Mouse (Mus musculus): Measurements from ENCODE around the gene Ambra1.

The Ambra1 gene

DNA sequence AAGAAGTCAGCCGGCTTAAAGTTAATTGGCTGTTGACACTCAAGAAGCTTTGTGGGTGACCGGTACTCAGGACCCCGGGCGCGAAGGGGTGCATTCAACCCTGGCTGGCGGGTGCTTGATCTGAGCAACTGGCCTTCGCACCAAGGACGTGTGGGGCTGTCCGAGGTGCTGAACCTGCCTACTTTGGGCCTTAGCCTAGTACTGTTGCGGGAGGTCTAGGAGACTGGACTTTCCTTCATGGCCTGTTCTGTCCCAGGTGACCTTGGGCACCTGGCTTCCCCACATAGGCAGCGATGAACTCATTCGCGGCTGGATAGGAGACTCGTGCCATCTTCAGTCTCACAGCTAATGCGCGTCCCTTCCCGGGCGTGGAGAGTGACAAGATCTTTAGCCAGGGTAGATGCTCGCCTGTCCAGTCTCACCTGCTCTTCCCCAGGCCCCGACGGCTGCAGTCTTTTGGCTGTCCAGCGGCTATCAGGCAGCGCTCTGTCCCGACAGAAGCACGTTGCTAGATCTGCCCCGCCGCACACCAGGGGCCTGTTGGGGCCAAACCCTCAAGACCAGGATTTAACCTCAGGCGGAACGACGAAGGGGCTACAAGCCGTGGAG lies 191.4 kb downstream of the Ambra1 start:
- peak; percentile 67 for DNase-seq (ENCODE audit: low spot score)

DNA sequence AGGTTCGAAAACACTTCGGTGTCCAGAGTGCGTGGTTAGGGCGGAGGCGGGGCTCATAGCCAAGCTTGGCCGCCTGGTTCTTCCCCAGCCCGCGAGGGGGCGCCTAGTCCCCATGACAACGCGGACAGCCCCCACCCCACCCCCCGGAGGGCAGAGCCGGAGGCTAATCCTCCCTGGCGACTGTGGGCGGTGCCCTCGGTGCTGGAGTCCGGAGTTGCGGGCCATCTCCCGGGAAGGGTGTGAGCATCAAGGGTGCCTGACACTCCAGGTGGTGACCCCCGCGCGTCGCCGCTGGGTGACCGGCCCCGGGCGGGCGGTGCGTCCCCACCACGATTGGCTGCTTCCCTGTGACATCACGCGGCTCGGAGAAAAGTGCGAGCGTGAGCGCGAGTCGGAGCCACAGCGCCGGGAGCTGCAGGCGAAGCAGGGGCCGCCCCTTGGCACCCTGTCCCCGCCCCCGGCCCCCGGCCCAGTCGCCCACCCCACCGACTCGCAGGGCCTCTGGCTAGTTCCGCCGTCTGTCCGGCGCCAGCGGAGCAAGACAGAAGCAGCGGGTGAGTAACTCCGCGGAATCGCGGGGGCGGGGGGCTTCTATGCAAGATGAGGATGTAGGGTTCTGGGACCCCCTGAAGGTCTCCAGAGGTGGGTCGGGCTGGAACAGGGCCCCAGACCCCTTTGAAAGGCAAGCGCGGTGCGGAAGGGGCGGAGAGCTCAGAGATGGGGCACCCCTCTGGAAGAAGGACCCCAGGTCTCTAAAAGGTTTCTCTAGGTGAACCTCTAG lies 192.0 kb downstream of the Ambra1 start:
- DNase-seq (ENCODE audit: low spot score) = no peak

DNA sequence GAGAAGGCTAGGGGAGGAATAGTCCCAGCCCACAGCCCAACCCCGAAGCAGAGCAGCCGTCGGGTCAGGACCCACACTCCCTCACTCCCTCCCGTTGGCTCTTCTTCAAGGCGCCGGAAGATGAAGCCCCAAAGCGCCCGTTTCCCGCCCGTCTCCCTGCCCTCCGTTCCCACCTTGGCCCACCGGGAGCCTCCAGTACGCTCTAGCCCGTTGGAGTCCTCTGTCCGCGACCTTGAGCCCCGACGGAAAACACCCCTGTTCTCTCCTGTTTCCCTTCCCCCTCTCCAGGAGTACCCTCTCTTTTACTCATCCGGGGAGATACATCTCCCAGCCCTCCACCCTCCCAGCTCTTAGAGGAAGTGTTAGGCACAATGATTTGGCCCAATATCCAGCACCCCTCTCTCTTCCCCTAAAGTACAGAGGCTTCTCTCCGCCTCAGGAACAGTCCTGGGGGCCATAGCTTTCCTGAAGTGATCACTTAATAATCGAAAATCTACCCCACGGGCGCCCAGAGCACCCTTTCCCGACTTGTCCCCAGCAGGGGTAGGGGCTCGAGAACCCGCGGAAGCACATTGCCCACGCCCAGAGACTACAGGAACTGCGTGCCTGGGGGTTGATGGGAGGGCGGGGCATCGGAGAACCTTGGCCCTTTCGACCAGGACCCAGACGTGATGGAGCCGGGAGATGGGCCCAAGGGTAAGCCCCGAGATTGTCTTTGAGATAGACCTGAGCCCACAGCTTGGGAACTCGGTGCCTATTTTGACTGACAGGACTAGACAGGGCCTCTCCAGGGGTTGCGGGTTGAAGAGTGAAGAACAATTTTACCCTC lies 192.9 kb downstream of the Ambra1 start:
- no peak for DNase-seq (ENCODE audit: low spot score)

DNA sequence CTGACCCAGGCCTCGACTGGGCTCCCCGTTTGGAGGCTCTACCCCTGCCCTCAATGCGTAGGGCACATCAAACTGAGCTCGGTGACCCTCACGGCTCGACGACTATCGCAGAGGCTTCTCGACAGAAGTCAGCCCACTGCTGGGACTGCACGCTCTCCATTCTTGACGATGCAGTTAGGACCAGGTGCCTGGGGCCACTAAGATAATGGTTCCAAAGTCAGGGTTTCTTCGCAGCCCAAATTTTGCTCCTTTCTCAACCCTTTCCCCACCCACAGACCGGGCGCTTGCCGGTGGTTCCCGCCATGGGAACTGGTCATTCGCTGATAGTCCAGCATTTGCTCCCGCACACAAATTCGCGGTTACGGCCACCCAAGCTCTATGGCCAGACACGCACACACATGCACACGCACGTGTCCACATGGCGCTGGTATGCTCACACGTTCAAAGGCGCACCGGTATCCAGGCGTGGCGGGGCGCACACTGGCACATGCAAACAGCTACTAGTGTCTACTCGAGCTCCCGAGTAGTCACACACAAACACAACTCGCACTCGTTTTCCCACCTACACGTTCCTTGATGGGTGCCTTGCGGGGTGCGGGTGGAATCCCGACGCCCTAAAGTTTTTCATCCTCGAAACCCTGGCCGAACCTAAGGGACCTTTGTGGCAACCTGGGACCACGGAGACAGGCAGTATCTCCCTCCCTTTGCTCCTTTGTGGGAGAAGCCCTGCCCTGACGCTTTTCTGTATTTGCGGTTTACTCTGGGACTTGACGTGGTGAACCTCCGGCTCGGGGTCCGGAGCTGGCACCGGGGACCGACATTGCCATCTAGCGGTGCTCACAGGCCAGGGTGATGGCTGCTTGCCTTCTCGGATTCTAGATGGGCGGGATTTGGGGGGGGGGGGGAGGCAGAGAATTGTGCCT lies 193.7 kb downstream of the Ambra1 start:
- DNase-seq (ENCODE audit: low spot score) = peak; percentile 71

DNA sequence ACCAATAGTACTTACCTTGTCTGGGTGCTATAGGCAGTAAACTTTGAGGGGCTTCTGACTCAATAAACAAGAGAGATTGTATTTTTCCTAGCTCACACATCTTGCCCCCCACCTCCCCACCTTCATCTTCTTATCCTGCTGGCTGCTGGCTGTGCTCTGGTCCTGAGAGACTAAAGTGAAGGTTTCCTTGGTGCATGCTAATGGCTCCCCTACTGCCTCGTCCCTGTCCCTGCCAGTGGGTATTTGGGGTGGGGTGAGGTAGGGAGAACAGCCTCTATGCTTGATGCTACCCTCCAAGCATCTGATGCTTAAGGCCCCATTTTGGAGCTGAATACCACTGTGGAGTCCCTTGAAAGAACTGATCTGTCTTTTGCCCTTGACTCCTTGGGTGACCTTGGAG lies 194.8 kb downstream of the Ambra1 start:
- DNase-seq (ENCODE audit: low spot score) = no peak

DNA sequence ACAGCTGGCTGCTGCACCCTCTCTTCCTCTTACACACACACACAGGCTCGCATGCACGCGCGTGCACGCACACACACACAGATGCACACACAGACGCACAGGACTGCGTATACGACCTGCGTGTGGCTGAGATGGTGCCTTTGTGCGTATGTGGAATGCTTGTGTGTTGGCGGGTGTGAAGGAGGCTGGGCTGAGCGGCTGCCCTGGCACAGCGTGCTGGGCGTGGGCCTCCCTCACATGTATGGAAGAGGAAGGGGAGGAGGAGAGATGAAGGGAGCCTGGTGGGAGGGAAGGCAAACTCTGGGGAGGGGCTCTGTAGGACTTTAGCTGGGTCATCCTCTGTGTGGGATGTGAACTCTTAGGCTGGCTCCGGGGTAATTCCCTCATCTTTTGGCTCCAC lies 195.5 kb downstream of the Ambra1 start:
- DNase-seq (ENCODE audit: low spot score) = no peak

DNA sequence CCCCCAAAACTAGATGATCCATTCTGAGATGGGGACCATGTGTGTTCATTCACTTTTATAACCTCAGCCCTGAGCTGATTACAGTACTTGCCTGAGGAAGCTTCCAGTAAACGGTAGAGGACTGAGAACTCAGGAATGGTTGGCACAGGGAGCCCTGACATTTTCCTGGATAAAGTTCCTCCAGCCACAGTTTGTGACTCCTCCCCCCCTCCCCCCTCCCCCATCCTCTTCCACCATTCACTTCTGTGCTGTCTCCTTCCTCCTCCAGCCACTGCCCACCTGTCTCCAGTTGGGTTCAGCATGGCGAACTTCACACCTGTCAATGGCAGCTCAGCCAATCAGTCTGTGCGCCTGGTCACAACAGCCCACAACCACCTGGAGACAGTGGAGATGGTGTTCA lies 197.0 kb downstream of the Ambra1 start, which contains the start of gene Chrm4:
Gene Chrm4 (plus strand): TSS at position 301 of the 400 bp plus-strand sequence.
- DNase-seq (ENCODE audit: low spot score) = no peak

DNA sequence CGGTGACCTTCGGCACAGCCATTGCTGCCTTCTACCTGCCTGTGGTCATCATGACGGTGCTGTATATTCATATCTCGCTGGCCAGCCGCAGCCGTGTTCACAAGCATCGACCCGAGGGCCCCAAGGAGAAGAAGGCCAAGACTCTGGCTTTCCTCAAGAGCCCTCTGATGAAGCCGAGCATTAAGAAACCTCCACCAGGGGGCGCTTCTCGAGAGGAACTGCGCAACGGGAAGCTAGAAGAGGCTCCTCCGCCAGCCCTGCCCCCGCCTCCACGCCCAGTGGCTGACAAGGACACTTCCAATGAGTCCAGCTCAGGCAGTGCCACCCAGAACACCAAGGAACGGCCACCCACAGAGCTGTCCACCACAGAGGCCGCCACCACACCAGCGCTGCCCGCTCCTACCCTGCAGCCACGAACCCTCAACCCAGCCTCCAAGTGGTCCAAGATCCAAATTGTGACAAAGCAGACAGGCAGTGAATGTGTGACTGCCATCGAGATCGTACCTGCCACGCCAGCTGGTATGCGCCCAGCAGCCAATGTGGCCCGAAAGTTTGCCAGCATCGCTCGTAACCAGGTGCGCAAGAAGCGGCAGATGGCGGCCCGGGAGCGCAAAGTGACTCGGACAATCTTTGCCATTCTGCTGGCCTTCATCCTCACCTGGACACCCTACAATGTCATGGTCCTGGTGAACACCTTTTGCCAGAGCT lies 198.0 kb downstream of the Ambra1 start:
- peak; percentile 81 for DNase-seq (ENCODE audit: low spot score)

DNA sequence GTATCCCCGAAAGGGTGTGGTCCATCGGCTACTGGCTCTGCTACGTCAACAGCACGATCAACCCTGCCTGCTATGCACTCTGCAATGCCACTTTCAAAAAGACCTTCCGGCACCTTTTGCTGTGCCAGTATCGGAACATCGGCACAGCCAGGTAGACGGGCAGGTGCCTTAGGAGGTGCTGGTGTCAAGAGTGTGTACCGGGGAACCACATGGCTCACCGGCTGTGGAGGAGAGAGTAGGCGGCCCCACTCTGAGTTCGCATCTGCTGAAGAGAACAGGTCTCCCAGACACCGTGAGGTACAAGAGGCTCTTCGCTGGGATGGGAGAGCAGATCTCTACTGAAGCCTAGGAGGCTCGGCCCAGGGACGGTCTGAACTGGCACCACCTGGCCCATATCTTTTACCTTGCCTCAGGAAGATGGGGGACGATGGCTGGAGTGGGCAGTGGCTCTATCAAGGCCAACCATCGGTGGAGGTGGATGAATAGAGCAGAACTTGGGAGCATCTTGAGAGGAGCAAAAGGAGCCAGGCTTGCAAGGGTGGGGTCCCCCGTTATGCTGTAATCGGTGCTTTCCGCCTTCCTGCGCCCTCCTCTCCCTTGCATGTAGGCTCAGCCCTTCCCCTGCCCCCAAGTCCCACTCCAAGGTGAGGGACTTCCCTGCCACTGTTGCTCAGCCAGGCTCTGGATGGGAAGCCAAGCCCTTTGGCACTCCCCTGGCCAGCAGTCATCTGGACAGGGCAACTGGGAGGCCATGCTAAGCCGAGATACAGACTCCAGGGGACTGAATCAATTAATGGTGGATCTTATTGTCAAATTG lies 198.8 kb downstream of the Ambra1 start:
- no peak for DNase-seq (ENCODE audit: low spot score)

DNA sequence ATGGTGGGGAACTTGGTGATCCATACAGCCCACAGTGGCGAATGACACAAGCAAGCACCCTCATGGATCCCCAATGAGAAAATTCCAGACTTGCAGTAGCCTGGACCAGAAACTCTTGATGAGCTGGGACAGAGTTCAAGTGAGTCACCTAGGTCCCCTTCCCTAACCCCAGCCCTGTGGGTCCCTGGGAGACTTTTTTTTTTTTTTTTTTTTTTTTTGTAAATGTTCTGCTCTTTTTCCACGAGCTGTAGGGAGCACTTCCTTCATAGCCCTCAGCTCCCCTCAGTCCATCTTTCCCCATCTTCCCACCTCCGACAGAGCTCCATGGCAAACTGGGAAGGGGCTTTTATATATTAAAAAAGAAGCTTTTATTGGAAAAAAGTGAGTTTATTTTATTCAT lies 199.5 kb downstream of the Ambra1 start:
- DNase-seq (ENCODE audit: low spot score) = no peak

DNA sequence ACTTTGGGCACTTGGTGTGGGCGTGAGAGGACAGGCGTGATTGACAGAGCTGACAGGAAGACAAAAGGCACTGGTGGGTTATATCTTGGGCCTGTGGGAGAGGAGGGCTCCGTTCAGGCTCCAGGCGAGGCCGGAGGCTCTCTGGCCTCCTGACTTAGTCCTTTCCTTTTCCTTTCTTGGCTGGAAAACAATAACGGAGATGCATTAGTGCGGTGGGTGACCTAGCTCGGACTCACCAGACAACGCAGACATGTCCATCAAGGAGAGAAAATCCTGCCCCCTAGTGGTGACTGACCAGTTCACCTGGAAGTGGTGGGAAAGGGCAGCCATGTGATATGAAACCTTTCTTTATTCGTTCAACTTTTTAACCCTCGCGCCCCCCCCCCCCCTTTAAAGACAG lies 200.0 kb downstream of the Ambra1 start:
- peak; percentile 67 for DNase-seq (ENCODE audit: low spot score)

DNA sequence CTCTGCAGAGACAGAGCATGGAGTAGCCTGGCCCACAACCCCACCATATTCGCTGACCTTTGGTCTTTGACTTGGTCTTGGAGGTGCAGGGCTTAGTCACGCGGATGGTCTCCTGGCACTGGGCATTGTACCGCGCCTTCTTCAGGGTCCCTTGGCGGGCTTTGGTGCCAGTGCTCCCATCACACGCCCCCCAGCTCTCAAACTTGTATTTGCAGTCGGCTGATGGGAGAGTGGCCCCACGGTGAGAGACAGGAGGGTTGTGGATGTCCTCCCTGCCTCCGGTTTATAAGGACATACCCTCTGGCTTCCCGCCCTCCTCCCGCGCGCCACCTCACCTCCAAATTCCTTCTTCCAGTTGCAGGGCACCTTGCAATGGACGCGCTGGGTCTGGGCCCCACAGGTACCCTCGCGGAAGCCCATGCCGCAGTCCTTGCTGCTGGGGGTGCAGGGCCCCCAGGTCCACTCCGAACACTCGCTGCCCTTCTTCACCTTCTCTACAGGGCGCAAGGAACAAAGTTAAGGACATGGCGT lies 200.9 kb downstream of the Ambra1 start:
- no peak for DNase-seq (ENCODE audit: low spot score)

DNA sequence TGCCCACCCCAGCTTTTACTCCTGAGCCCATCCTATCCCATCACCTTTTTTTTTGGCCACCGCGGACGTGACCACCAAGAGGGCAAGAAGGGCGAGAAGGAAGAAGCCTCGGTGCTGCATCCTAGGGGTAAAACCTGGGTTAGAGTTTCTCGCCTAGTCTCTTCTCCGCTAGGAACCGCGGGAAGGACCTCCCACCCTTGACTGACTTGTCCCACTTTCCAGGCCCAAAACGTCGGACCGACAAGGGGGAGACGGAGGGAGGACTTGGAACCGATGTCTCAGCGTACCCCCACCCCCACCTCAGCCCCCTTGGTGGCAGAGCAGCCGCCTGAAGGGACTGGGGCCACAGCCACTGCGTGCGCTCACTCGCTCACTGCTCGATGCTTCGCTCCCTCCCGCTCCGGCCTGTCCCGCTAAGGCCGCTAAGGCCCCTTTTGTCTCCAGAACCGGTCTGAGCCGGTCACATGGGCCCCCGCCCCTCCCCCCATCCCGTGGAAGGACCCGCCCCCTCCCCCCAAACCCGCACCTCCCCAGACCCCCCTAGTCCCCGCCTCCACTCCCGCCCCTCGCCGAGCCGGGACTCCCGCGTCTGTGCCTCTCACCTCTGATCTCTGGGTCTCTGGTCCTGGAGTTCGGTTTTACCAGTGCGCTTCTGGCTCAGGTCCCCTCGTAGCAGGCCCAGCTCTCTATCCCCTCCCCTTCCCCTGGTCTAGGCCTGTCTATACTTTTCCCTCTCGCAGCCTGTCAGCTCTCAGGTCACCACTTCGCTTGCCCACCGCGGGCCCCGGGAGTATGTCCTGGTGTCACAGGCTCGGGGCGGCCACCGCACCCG lies 201.6 kb downstream of the Ambra1 start:
- DNase-seq (ENCODE audit: low spot score) = no peak

DNA sequence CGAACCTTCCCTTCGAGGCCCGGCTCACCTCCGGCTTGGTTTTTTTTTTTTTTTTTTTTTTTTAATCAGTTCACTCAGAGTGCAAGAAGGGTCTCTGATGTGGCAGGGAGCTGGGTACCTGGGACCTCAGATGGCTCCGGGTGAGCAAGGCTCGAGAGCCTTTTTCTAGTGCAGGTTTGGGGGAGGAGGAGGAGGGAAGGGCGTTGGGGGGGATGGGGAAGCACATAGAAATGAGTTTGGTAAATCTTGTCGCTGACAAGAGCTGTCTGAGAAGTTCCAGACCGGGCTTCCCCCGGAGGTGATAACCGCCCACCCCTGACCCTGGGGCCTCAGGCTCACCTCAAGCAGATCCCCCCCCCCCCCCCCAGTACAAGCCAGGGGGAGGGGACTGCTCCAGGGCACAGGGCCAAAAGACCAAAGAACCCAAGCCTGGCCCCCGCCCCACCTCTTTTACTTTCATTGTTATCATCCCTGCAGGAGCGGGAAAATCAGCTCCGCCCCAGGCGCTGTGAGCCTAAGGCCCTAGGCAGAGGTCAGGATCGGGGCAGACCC lies 202.3 kb downstream of the Ambra1 start, which contains the start of gene Mdk:
Gene Mdk (minus strand): TSS at position 138 of the 552 bp plus-strand sequence.
- no peak for DNase-seq (ENCODE audit: low spot score)

DNA sequence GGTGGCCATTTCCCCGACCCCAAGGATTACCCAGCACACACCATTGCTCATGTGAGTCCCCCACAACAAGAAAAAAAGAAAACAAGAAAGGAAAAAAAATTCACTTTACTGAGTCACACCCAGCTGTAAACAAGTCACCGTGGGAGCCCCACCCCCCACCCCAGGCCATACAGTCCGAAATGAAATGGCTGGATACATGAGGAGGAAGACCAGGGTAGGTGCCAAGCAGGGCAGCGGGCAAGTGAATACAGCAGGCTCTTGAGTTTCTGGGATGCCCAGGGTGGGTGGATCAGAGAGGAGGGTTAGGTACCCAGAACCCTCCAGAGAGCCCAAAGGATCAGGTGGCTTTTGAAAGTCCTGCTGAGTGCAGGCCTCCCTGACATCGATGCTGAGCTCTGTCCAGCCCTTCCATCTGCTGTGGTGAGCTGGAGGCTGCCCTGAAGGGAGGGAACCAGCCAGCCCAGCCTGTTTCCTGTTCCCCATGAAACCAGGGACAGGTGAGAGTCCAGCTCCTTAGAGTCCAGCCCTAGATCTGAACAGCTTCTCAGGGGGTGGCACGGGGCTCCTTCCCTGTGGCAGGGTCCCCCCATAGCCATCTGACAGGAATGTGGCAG lies 202.9 kb downstream of the Ambra1 start:
- DNase-seq (ENCODE audit: low spot score) = no peak

DNA sequence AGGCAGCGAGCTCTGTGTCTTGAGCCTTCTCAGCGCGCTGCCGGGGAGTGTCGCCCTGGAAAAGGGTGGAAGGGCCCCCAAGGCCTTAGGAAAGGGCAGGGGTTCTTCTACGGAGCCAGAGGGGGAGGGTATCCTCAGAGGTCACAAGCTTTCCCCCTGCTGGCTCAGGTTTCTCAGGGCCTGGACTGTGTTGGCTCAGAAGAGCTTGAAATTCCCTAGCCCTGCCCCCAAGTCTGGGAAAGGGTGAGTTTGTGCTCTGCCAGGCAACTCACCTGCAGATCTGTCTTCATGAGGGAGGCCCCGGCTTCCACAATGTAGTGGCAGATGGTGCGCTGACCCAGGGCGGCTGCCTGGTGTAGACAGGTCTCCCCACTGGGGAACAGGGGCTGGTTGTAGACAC lies 203.5 kb downstream of the Ambra1 start:
- DNase-seq (ENCODE audit: low spot score) = no peak

DNA sequence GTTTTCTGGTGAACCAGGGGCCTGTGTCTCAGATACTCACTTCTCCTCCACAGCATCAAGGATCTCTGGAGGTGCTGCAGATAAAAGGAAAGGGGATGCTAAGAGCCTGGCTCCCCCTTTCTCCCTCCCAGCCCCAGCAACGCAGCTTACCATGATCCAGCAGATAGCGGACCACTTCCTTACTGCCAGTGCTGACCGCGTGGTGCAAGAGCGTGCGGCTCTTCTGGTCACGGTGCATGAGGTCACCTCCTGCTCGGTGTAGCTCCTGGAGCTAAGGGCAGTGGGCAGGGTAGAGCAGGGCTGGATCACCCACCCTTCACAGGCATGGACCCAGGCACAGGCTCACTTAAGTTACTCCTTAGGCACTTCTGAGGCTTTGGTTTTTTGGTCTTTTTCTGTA lies 204.1 kb downstream of the Ambra1 start:
- DNase-seq (ENCODE audit: low spot score) = no peak

DNA sequence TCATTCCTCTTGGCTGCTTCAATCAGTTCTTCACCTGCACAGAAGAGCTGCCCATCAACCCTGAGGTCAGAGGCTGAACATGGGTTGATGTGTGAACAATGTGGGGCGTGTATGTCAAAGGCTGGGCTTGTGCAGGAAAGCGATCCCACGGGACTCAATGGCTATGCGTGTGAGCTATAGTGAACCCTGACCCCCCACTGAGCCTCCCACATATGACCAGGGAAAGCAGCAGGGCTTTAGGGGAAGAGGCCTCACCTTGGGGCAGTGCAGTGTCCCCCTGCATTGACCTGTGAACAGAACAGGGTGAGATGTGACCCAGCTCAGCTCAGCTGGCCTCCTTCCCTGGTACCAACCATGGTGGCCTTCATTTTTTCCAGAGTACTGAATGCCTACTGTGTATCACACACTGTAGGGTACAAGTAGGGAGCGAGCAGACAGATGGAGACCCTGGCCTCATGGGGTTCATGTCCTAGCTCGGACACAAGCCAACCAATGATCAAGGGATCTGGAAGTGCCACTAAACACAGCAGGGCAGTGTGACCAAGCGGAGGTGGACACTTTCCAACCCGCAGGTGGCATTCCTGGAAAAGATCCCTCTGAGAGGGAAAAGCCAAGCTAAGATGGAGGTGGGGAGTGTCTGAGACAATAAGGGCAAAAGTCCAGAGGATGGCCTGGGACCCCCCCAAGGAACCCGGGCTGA lies 205.0 kb downstream of the Ambra1 start:
- no peak for DNase-seq (ENCODE audit: low spot score)
